Mouse (Mus musculus): ENCODE measurements around the gene Hs1bp3. TPM values are rescaled to one million over a fixed set of nuclear protein-coding genes. Genes with fewer than 3 reads are reported as not detected.

The Hs1bp3 gene
- polyA plus RNA-seq, 1 experiment from 2014 or later, result 15.3 TPM

DNA sequence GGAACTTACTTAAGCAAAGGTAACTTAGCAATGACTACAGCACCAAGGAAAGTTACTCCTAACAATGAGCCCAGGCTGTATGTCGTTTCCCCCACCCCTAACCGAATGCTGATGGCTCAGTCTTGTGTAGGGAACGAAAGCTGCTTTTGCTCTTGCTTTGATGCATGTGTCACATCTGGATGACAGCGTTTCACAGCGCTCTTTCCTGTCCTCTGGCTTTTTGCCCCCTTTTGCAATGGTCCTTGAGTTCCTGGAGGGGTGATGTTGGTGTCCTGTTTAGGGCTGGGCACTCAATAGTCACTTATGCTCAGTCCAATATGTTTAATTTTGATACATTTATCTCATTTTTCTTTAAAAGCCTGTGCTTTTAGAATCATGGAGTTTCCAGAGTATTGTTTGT is 48.6 kb downstream of the Hs1bp3 start:
- peaks cover 49% of the 10 kb centered on the region for H3K4me1 ChIP-seq
- no peaks in the 10 kb centered on the region for H3K9me3 ChIP-seq
- no peak for DNase-seq (ENCODE audit: extremely low spot score, low spot score)
- no peak overlapping the region for H3K27ac ChIP-seq
- H3K4me3 ChIP-seq, result no peak overlapping the region
- 84% methylated on average over 5 of the region's 5 CpGs for WGBS
- H3K36me3 ChIP-seq (replicated peaks), result no peaks in the 10 kb centered on the region
- H3K27me3 ChIP-seq (ENCODE audit: poor library complexity, severe bottlenecking), result no peaks in the 10 kb centered on the region

GRCm38 (mm10) chr12:8362400-8362799 is 49.2 kb downstream of the Hs1bp3 start:
- no peaks in the 10 kb centered on the region for H3K9me3 ChIP-seq
- H3K4me3 ChIP-seq, result no peak overlapping the region
- H3K27ac ChIP-seq, result peak overlapping the region; percentile 86
- peaks cover 48% of the 10 kb centered on the region for H3K4me1 ChIP-seq
- WGBS, result 89% methylated on average over 7 of the region's 7 CpGs
- no peaks in the 10 kb centered on the region for H3K36me3 ChIP-seq (replicated peaks)
- no peak for DNase-seq (ENCODE audit: extremely low spot score, low spot score)
- no peaks in the 10 kb centered on the region for H3K27me3 ChIP-seq (ENCODE audit: poor library complexity, severe bottlenecking)

DNA sequence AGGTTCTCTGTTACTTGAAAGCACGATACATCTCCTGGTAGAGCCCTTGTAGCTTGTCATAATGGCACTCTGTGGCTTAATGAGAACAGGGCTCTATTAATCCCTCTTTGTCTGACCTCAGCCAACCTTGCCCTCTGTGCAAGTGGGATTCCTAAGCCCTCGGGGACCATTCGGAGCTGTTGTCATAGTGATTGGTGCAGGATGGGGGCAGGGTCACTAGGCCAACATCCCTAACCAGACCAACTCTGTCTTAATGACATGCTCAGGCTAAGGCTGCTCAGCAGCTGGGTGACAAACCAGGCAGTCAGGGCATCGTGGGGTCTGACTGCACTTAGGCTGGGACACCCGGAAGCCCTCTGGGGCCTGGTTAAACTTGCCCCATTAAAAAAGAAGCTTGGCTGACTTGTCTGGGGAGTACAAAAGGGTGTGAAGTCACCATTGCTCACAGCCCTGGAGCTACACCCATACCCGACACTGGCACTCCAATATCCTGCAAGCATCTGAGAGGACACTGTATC is 51.1 kb downstream of the Hs1bp3 start:
- H3K36me3 ChIP-seq (replicated peaks), result no peaks in the 10 kb centered on the region
- DNase-seq (ENCODE audit: extremely low spot score, low spot score), result peak; percentile 87
- peak overlapping the region; percentile 86 for H3K27ac ChIP-seq
- H3K4me1 ChIP-seq, result peaks cover 35% of the 10 kb centered on the region
- 4% methylated on average over 6 of the region's 6 CpGs for WGBS
- H3K9me3 ChIP-seq, result no peaks in the 10 kb centered on the region
- no peaks in the 10 kb centered on the region for H3K27me3 ChIP-seq (ENCODE audit: poor library complexity, severe bottlenecking)
- peak overlapping the region; percentile 5; the same call in 1 of the 2 replicates for H3K4me3 ChIP-seq

- Histone ChIP-seq H3K36me3 (replicated peaks) (no peaks in the 10 kb centered on the region), H3K27me3 (ENCODE audit: poor library complexity, severe bottlenecking) (no peaks in the 10 kb centered on the region), H3K9me3 (no peaks in the 10 kb centered on the region), H3K4me3 (no peak overlapping the region), H3K27ac (peak overlapping the region; percentile 86), H3K4me1 (peaks cover 35% of the 10 kb centered on the region)
- no peak for DNase-seq (ENCODE audit: extremely low spot score, low spot score)
- 77% methylated on average over 7 of the region's 7 CpGs for WGBS
These were observed 52.1 kb downstream of the Hs1bp3 start for GRCm38 (mm10) chr12:8365336-8365735.

DNA sequence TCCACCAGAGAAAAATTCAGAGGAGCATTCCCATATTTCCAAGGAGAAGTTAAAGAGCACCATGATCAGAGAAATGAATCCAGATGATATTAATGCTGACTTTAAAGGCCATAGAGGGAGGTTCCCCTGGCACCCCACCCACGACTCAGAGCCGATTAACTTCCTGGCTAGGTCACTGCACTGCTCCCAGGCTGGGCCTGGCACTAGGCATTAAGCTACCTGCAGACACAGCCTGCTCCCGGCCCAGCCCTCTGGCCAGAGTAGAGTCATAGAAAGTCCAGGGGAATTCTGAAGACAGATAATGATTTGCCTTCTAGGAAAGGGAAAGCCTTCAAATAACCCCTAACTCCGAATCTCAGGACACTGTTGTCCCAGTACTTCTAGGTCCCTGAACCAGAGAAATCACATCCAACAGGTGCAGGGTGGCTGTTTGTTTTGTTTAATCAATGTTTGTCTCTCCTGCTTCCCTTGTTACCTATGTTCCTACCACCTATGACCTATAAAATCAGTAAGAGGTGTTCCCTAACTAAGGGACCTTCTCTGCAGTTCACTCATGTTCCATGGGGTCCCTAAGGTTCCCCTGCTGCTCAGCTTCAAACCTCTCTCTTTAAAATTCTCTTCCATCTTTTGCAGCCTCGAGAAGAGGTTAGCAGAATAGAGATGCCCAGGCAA is 52.8 kb downstream of the Hs1bp3 start:
- peak overlapping the region; percentile 86 for H3K27ac ChIP-seq
- no peaks in the 10 kb centered on the region for H3K9me3 ChIP-seq
- no peak overlapping the region for H3K4me3 ChIP-seq
- H3K27me3 ChIP-seq (ENCODE audit: poor library complexity, severe bottlenecking), result no peaks in the 10 kb centered on the region
- no peak for DNase-seq (ENCODE audit: extremely low spot score, low spot score)
- WGBS, result 82% methylated on average over 5 of the region's 5 CpGs
- H3K36me3 ChIP-seq (replicated peaks), result no peaks in the 10 kb centered on the region
- peaks cover 35% of the 10 kb centered on the region for H3K4me1 ChIP-seq

- Histone ChIP-seq H3K4me3 (no peak overlapping the region), H3K9me3 (no peaks in the 10 kb centered on the region)
- WGBS, result 81% methylated on average over 3 of the region's 3 CpGs
These were observed 53.5 kb downstream of the Hs1bp3 start for GRCm38 (mm10) chr12:8366688-8367087.

DNA sequence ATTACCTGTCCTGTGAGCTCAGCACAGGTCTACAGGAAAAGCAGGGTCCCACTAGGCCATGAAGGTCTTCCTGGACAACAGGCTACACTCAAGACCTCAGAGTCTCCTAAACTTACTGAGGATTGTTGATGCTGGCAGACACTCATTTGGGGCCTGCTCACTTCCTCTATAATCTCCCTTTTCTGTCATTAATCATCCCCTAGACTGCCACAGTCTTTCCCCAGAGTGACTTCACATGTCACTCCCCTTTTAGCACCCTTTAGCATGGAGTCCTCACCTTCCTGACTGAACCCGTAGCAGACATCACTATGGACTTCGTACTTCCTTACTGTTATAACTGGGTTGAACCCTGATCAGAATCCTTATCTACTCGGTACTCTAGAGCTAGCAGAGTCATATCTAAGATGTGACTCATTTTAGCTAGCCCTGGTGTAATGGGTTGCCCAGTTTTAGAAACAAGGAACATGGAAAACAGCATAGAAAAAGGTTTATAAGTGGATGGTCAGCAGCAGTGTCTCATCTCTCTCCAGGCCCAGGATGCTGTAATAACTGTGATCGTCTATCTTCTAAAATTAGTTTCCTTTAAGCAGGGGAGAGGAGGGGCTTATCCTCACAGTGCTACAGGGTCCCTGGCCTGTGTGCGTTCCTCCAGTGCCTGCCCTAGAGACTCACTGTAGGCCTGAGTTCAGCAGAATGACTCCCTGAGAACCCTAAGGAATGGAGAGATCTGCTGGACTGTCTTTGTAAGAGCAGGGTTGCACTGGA is 58.7 kb downstream of the Hs1bp3 start:
- WGBS, result 84% methylated on average over 5 of the region's 5 CpGs
- H3K36me3 ChIP-seq (replicated peaks), result no peaks in the 10 kb centered on the region
- H3K9me3 ChIP-seq, result no peaks in the 10 kb centered on the region
- no peak overlapping the region for H3K4me3 ChIP-seq
- H3K27me3 ChIP-seq (ENCODE audit: poor library complexity, severe bottlenecking), result no peaks in the 10 kb centered on the region
- peaks cover under 1% of the 10 kb centered on the region for H3K4me1 ChIP-seq
- no peak overlapping the region for H3K27ac ChIP-seq
- DNase-seq (ENCODE audit: extremely low spot score, low spot score), result no peak

More at GRCm38 (mm10) chr12:8366688-8367087, 53.5 kb downstream of the Hs1bp3 start:
- Histone ChIP-seq H3K27ac (peak overlapping the region; percentile 86), H3K27me3 (ENCODE audit: poor library complexity, severe bottlenecking) (no peaks in the 10 kb centered on the region), H3K36me3 (replicated peaks) (no peaks in the 10 kb centered on the region), H3K4me1 (peaks cover 35% of the 10 kb centered on the region)
- no peak for DNase-seq (ENCODE audit: extremely low spot score, low spot score)

DNA sequence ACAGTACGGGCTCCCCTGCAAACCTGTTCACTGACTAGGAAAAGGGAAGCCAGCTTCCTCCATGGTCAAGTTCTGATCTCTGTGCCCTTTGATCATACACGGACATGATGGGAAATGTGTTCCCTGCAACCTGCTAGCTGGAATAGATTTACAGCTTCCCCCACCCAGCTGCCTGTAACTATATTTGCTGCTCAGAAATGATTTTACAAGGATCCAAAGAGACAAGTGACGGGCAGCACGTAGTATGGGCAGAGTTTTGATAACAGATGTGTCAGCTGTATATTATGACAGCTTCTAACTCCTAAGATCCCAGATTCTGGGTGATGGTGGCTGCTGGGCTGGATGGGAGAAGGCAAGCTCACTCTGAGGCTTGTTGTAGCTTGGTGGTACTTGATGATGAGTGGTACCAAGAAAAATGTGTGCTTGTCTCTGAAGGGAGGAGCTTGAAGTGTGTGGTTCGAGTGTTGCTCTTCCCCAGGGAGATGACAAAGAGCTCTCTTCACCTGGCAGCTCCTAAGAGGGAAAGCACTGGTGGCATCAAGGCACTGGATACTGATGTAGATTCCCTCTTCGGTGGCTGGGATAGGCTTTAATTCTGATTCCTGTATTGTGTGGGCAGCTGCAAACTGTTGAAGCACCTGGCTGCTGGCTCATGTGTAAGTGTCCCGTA is 59.4 kb downstream of the Hs1bp3 start:
- Histone ChIP-seq H3K9me3 (no peaks in the 10 kb centered on the region), H3K36me3 (replicated peaks) (no peaks in the 10 kb centered on the region), H3K27me3 (ENCODE audit: poor library complexity, severe bottlenecking) (no peaks in the 10 kb centered on the region), H3K27ac (no peak overlapping the region), H3K4me3 (no peak overlapping the region), H3K4me1 (peaks cover 2% of the 10 kb centered on the region)
- DNase-seq (ENCODE audit: extremely low spot score, low spot score), result no peak
- 88% methylated on average over 7 of the region's 7 CpGs for WGBS

- peaks cover 7% of the 10 kb centered on the region for H3K4me1 ChIP-seq
- H3K4me3 ChIP-seq, result no peak overlapping the region
- no peaks in the 10 kb centered on the region for H3K9me3 ChIP-seq
- WGBS, result 84% methylated on average over 5 of the region's 5 CpGs
- H3K36me3 ChIP-seq (replicated peaks), result no peaks in the 10 kb centered on the region
- no peaks in the 10 kb centered on the region for H3K27me3 ChIP-seq (ENCODE audit: poor library complexity, severe bottlenecking)
- DNase-seq (ENCODE audit: extremely low spot score, low spot score), result no peak
- no peak overlapping the region for H3K27ac ChIP-seq
These were observed 60.5 kb downstream of the Hs1bp3 start for GRCm38 (mm10) chr12:8373741-8374140.

- H3K27me3 ChIP-seq (ENCODE audit: poor library complexity, severe bottlenecking), result no peaks in the 10 kb centered on the region
- H3K27ac ChIP-seq, result no peak overlapping the region
- WGBS, result 81% methylated on average over 1 of the region's 1 CpGs
- DNase-seq (ENCODE audit: extremely low spot score, low spot score), result no peak
- no peaks in the 10 kb centered on the region for H3K9me3 ChIP-seq
- H3K4me1 ChIP-seq, result peaks cover 19% of the 10 kb centered on the region
- no peak overlapping the region for H3K4me3 ChIP-seq
- no peaks in the 10 kb centered on the region for H3K36me3 ChIP-seq (replicated peaks)
These were observed 63.9 kb downstream of the Hs1bp3 start for GRCm38 (mm10) chr12:8377169-8377568.

DNA sequence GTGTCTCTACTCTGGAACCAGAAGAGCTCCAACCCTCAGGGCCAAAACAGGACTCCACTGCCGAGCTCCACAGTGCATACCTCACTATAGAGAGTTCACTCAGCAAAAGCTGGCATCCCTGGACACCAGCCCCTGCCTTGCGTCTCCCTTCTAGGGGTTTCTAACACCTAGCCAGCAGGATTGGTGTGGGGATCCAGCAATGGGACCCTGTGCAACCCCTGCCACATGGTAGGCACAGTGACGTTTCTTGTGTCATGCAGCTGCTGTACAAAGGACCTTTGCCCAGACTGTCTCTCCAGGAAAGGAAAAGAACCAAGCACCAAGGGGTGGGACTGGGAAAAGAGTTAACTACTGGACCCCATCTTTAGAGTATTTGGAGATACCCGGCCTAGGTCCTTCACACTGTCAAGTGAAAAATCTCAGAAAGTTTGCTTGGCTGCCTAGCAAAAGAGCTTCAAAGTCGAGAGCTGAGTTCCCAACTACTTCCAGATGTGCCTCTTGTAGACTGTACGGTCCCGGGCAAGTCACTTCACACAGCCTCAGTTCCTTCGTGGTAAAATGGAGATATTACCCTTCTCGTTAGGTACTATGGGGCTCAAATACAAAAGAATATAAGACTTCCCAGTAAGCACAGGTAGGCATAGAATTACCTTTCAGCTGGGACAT is 64.9 kb downstream of the Hs1bp3 start:
- H3K27ac ChIP-seq, result peak overlapping the region; percentile 26; the same call in 1 of the 2 replicates
- no peaks in the 10 kb centered on the region for H3K9me3 ChIP-seq
- H3K4me3 ChIP-seq, result no peak overlapping the region
- H3K36me3 ChIP-seq (replicated peaks), result no peaks in the 10 kb centered on the region
- peaks cover 19% of the 10 kb centered on the region for H3K4me1 ChIP-seq
- DNase-seq (ENCODE audit: extremely low spot score, low spot score), result no peak
- no peaks in the 10 kb centered on the region for H3K27me3 ChIP-seq (ENCODE audit: poor library complexity, severe bottlenecking)
- WGBS, result 71% methylated on average over 9 of the region's 9 CpGs

DNA sequence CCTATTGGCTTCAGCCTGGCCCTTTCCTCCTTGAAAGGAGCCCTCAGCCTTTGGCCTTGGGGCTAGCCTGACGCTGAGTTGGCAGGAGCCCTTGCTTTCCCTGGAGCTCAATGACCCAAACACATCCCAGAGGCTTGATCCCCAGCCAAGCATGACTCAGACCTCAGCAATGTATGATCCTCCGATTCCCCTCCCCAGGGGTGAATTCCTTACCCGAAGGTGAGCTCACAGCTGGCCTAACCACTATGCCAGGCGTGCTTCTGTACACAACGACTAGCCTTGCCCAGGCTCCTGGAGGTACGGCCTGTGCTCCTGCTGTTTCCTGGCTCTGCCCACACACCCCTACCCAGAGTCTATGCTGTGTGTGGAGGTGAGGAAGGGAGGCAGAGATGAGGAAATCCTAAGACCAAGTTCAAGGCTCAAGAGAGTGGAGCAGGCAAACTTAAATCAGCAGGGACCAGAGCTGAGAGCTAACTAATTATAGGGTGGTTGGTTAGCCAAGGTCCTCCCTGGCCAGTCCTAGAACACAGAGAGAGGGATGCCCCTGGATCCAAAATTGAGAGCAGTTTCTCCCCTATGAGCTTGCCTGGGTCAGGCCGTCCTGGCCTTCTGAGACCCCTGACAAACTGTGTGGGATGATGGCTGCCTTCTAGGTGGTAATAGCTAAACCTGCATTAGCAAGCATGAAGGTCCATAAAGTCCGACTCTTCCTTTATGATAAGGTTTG is 66.7 kb downstream of the Hs1bp3 start:
- H3K4me3 ChIP-seq, result no peak overlapping the region
- H3K27ac ChIP-seq, result peak overlapping the region; percentile 35; the same call in 1 of the 2 replicates
- WGBS, result 76% methylated on average over 8 of the region's 8 CpGs
- DNase-seq (ENCODE audit: extremely low spot score, low spot score), result no peak
- H3K9me3 ChIP-seq, result no peaks in the 10 kb centered on the region
- H3K27me3 ChIP-seq (ENCODE audit: poor library complexity, severe bottlenecking), result no peaks in the 10 kb centered on the region
- no peaks in the 10 kb centered on the region for H3K36me3 ChIP-seq (replicated peaks)
- peaks cover 19% of the 10 kb centered on the region for H3K4me1 ChIP-seq
